Mouse (Mus musculus): Measurements from ENCODE around the gene Aipl1. TPM values are rescaled to one million over a fixed set of nuclear protein-coding genes. Genes with fewer than 3 reads are reported as not detected.

Gene Aipl1
- polyA plus RNA-seq, 1 experiment from 2014 or later = 0.08 TPM

GRCm38 (mm10) chr11:72072331-72072905 is 35.1 kb upstream of the Aipl1 start:
- Histone ChIP-seq H3K27me3 (ENCODE audit: control insufficient read depth, insufficient read depth, low read length) (no peaks in the 10 kb centered on the region), H3K9me3 (replicated peaks; ENCODE audit: control insufficient read depth, low read length) (no peaks in the 10 kb centered on the region), H3K4me2 (ENCODE audit: low read depth, low read length) (no peak overlapping the region), H3K4me3 (ENCODE audit: low read depth, low read length) (no peak overlapping the region), H3K36me3 (replicated peaks; ENCODE audit: control insufficient read depth, insufficient read depth, low read depth, low read length) (no peaks in the 10 kb centered on the region), H3K4me1 (ENCODE audit: control insufficient read depth, insufficient read depth, low read length) (no peaks in the 10 kb centered on the region), H3K27ac (replicated peaks; ENCODE audit: low read depth, low read length) (no peak overlapping the region), H3K9ac (replicated peaks; ENCODE audit: low read length) (no peak overlapping the region)
- ATAC-seq (replicated peaks; ENCODE audit: insufficient number of reproducible peaks, low FRiP score, low TSS enrichment, low read depth) (no peak), DNase-seq (ENCODE audit: low spot score) (no peak)
- 49% methylated on average over 6 of the region's 6 CpGs for WGBS

GRCm38 (mm10) chr11:72070733-72071132 is 33.4 kb upstream of the Aipl1 start:
- no peaks in the 10 kb centered on the region for H3K36me3 ChIP-seq (replicated peaks; ENCODE audit: control insufficient read depth, insufficient read depth, low read depth, low read length)
- no peak overlapping the region for H3K4me3 ChIP-seq (ENCODE audit: low read depth, low read length)
- H3K4me1 ChIP-seq (ENCODE audit: control insufficient read depth, insufficient read depth, low read length) = no peaks in the 10 kb centered on the region
- H3K9me3 ChIP-seq (replicated peaks; ENCODE audit: control insufficient read depth, low read length) = no peaks in the 10 kb centered on the region
- no peak for DNase-seq (ENCODE audit: low spot score)
- 83% methylated on average over 9 of the region's 9 CpGs for WGBS
- no peak for ATAC-seq (replicated peaks; ENCODE audit: insufficient number of reproducible peaks, low FRiP score, low TSS enrichment, low read depth)
- H3K9ac ChIP-seq (replicated peaks; ENCODE audit: low read length) = no peak overlapping the region
- H3K27ac ChIP-seq (replicated peaks; ENCODE audit: low read depth, low read length) = no peak overlapping the region
- no peak overlapping the region for H3K4me2 ChIP-seq (ENCODE audit: low read depth, low read length)
- H3K27me3 ChIP-seq (ENCODE audit: control insufficient read depth, insufficient read depth, low read length) = no peaks in the 10 kb centered on the region

- Histone ChIP-seq H3K9ac (replicated peaks; ENCODE audit: low read length) (no peak overlapping the region), H3K4me1 (ENCODE audit: control insufficient read depth, insufficient read depth, low read length) (no peaks in the 10 kb centered on the region), H3K36me3 (replicated peaks; ENCODE audit: control insufficient read depth, insufficient read depth, low read depth, low read length) (no peaks in the 10 kb centered on the region), H3K27me3 (ENCODE audit: control insufficient read depth, insufficient read depth, low read length) (no peaks in the 10 kb centered on the region), H3K4me2 (ENCODE audit: low read depth, low read length) (no peak overlapping the region), H3K4me3 (ENCODE audit: low read depth, low read length) (no peak overlapping the region), H3K27ac (replicated peaks; ENCODE audit: low read depth, low read length) (no peak overlapping the region), H3K9me3 (replicated peaks; ENCODE audit: control insufficient read depth, low read length) (no peaks in the 10 kb centered on the region; the same call in none of the 2 replicates)
- WGBS = 68% methylated on average over 7 of the region's 7 CpGs
- no peak for ATAC-seq (replicated peaks; ENCODE audit: insufficient number of reproducible peaks, low FRiP score, low TSS enrichment, low read depth)
- DNase-seq (ENCODE audit: low spot score) = no peak
Observed at GRCm38 (mm10) chr11:72068026-72068425, 30.7 kb upstream of the Aipl1 start.

GRCm38 (mm10) chr11:72067326-72067725 is 30.0 kb upstream of the Aipl1 start:
- no peak for DNase-seq (ENCODE audit: low spot score)

GRCm38 (mm10) chr11:72066330-72066729 is 29.0 kb upstream of the Aipl1 start:
- H3K4me2 ChIP-seq (ENCODE audit: low read depth, low read length) = no peak overlapping the region
- no peaks in the 10 kb centered on the region; the same call in none of the 2 replicates for H3K9me3 ChIP-seq (replicated peaks; ENCODE audit: control insufficient read depth, low read length)
- ATAC-seq (replicated peaks; ENCODE audit: insufficient number of reproducible peaks, low FRiP score, low TSS enrichment, low read depth) (no peak), DNase-seq (ENCODE audit: low spot score) (peak; percentile 59)
- H3K36me3 ChIP-seq (replicated peaks; ENCODE audit: control insufficient read depth, insufficient read depth, low read depth, low read length) = no peaks in the 10 kb centered on the region
- no peak overlapping the region for H3K9ac ChIP-seq (replicated peaks; ENCODE audit: low read length)
- no peaks in the 10 kb centered on the region for H3K27me3 ChIP-seq (ENCODE audit: control insufficient read depth, insufficient read depth, low read length)
- 39% methylated on average over 6 of the region's 6 CpGs for WGBS
- H3K4me3 ChIP-seq (ENCODE audit: low read depth, low read length) = no peak overlapping the region
- H3K4me1 ChIP-seq (ENCODE audit: control insufficient read depth, insufficient read depth, low read length) = no peaks in the 10 kb centered on the region
- no peak overlapping the region for H3K27ac ChIP-seq (replicated peaks; ENCODE audit: low read depth, low read length)

More at GRCm38 (mm10) chr11:72067326-72067725, 30.0 kb upstream of the Aipl1 start:
- H3K4me2 ChIP-seq (ENCODE audit: low read depth, low read length) = no peak overlapping the region
- no peak overlapping the region for H3K9ac ChIP-seq (replicated peaks; ENCODE audit: low read length)
- 81% methylated on average over 5 of the region's 5 CpGs for WGBS
- H3K9me3 ChIP-seq (replicated peaks; ENCODE audit: control insufficient read depth, low read length) = no peaks in the 10 kb centered on the region; the same call in none of the 2 replicates
- H3K4me1 ChIP-seq (ENCODE audit: control insufficient read depth, insufficient read depth, low read length) = no peaks in the 10 kb centered on the region
- H3K27ac ChIP-seq (replicated peaks; ENCODE audit: low read depth, low read length) = no peak overlapping the region
- ATAC-seq (replicated peaks; ENCODE audit: insufficient number of reproducible peaks, low FRiP score, low TSS enrichment, low read depth) = no peak
- H3K27me3 ChIP-seq (ENCODE audit: control insufficient read depth, insufficient read depth, low read length) = no peaks in the 10 kb centered on the region
- H3K36me3 ChIP-seq (replicated peaks; ENCODE audit: control insufficient read depth, insufficient read depth, low read depth, low read length) = no peaks in the 10 kb centered on the region
- no peak overlapping the region for H3K4me3 ChIP-seq (ENCODE audit: low read depth, low read length)

DNA sequence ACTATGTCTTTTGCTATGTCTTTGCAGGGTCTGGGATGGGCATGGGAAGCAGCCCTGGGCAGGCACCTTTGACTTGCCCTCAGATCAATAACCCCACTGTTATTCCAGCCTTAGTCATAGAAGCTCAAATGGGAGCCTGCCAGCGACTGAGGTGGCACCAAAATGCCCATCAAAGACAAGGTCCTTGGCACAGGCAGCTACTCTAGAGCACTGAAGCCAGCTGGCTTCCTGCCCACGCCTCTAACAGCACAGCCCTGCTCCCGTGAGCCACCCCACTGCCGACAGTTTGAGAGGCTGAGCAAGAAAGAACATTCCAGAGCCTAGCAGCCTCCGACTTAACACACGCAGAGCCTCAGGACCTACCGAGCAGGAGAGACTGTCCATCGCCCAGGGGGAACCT is 27.8 kb upstream of the Aipl1 start:
- 90% methylated on average over 8 of the region's 8 CpGs for WGBS
- ATAC-seq (replicated peaks; ENCODE audit: insufficient number of reproducible peaks, low FRiP score, low TSS enrichment, low read depth) (no peak), DNase-seq (ENCODE audit: low spot score) (no peak)
- Histone ChIP-seq H3K9ac (replicated peaks; ENCODE audit: low read length) (no peak overlapping the region), H3K4me2 (ENCODE audit: low read depth, low read length) (no peak overlapping the region), H3K27me3 (ENCODE audit: control insufficient read depth, insufficient read depth, low read length) (no peaks in the 10 kb centered on the region), H3K4me1 (ENCODE audit: control insufficient read depth, insufficient read depth, low read length) (no peaks in the 10 kb centered on the region), H3K36me3 (replicated peaks; ENCODE audit: control insufficient read depth, insufficient read depth, low read depth, low read length) (no peaks in the 10 kb centered on the region), H3K27ac (replicated peaks; ENCODE audit: low read depth, low read length) (no peak overlapping the region), H3K9me3 (replicated peaks; ENCODE audit: control insufficient read depth, low read length) (no peaks in the 10 kb centered on the region; the same call in none of the 2 replicates), H3K4me3 (ENCODE audit: low read depth, low read length) (no peak overlapping the region)

- DNase-seq (ENCODE audit: low spot score) = no peak
- Histone ChIP-seq H3K9ac (replicated peaks; ENCODE audit: low read length) (no peak overlapping the region), H3K4me2 (ENCODE audit: low read depth, low read length) (no peak overlapping the region), H3K4me3 (ENCODE audit: low read depth, low read length) (no peak overlapping the region), H3K4me1 (ENCODE audit: control insufficient read depth, insufficient read depth, low read length) (no peaks in the 10 kb centered on the region), H3K9me3 (replicated peaks; ENCODE audit: control insufficient read depth, low read length) (no peaks in the 10 kb centered on the region; the same call in none of the 2 replicates), H3K36me3 (replicated peaks; ENCODE audit: control insufficient read depth, insufficient read depth, low read depth, low read length) (no peaks in the 10 kb centered on the region), H3K27me3 (ENCODE audit: control insufficient read depth, insufficient read depth, low read length) (no peaks in the 10 kb centered on the region), H3K27ac (replicated peaks; ENCODE audit: low read depth, low read length) (no peak overlapping the region)
- no peak for ATAC-seq (replicated peaks; ENCODE audit: insufficient number of reproducible peaks, low FRiP score, low TSS enrichment, low read depth)
- 83% methylated on average over 6 of the region's 6 CpGs for WGBS
Observed at GRCm38 (mm10) chr11:72064414-72064813, 27.1 kb upstream of the Aipl1 start.

DNA sequence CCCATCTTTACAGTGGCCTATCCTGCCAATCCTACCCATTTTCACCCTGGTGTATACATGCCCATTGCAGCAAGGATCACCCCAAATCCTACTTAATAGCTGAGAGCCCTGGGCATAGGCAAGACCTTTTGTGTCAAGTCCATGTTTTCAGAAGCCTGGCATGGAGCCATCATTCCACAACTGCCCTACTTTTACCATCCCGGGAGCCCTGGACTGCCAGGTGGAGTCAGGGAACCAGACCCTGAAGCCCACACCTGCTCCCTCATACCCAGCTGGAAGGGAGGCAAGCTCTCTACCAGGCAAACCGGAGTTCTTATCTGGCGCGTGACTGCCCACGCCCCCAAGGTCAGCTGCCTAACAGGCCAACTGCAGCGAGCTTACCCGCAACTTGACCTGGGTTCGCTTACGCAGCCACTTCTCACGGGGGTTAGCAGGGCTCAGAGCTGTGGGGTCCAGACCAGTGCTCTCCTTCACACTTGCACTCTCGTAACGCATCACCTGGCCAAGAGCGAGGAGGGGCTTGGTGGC is 23.8 kb upstream of the Aipl1 start:
- Histone ChIP-seq H3K4me1 (ENCODE audit: control insufficient read depth, insufficient read depth, low read length) (no peaks in the 10 kb centered on the region), H3K27ac (replicated peaks; ENCODE audit: low read depth, low read length) (no peak overlapping the region), H3K9me3 (replicated peaks; ENCODE audit: control insufficient read depth, low read length) (no peaks in the 10 kb centered on the region; the same call in none of the 2 replicates), H3K27me3 (ENCODE audit: control insufficient read depth, insufficient read depth, low read length) (no peaks in the 10 kb centered on the region), H3K4me2 (ENCODE audit: low read depth, low read length) (no peak overlapping the region), H3K36me3 (replicated peaks; ENCODE audit: control insufficient read depth, insufficient read depth, low read depth, low read length) (no peaks in the 10 kb centered on the region), H3K4me3 (ENCODE audit: low read depth, low read length) (no peak overlapping the region), H3K9ac (replicated peaks; ENCODE audit: low read length) (no peak overlapping the region)
- 76% methylated on average over 13 of the region's 13 CpGs for WGBS
- ATAC-seq (replicated peaks; ENCODE audit: insufficient number of reproducible peaks, low FRiP score, low TSS enrichment, low read depth) = no peak
- no peak for DNase-seq (ENCODE audit: low spot score)

All from embryonic facial prominence, embryonic 11.5 days (tissue).